Mouse (Mus musculus): ENCODE measurements at regions not wholly inside any gene's neighbourhood (a gene's known extent, or its start where the extent isn't known, plus 50 kb on each side); places are given as distances from the start of the nearest gene placed in this dataset.

GRCm38 (mm10) chr4:5206394-5207099 is 413.4 kb upstream of the Impad1 start:
- no peak for DNase-seq

- DNase-seq = no peak
Observed at GRCm38 (mm10) chr4:5205328-5206208, 412.4 kb upstream of the Impad1 start.

- DNase-seq = no peak
Observed at GRCm38 (mm10) chr4:5194272-5194671, 401.1 kb upstream of the Impad1 start.

- no peak for DNase-seq
Observed at GRCm38 (mm10) chr4:5181591-5181990, 388.4 kb upstream of the Impad1 start.

- no peak for DNase-seq
Observed at GRCm38 (mm10) chr4:5178991-5179693, 386.0 kb upstream of the Impad1 start.

GRCm38 (mm10) chr4:5165263-5165662 is 372.1 kb upstream of the Impad1 start:
- DNase-seq = no peak

- DNase-seq = no peak
Observed at GRCm38 (mm10) chr4:5160931-5161330, 367.8 kb upstream of the Impad1 start.

GRCm38 (mm10) chr4:5130726-5131125 is 337.6 kb upstream of the Impad1 start:
- DNase-seq = no peak

- no peak for DNase-seq
Observed at GRCm38 (mm10) chr4:5126059-5126458, 332.9 kb upstream of the Impad1 start.

- DNase-seq = no peak
Observed at GRCm38 (mm10) chr4:5098411-5098810, 305.3 kb upstream of the Impad1 start.

GRCm38 (mm10) chr4:5078723-5079122 is 285.6 kb upstream of the Impad1 start:
- no peak for DNase-seq

GRCm38 (mm10) chr4:5074754-5075153 is 281.6 kb upstream of the Impad1 start:
- DNase-seq = no peak

GRCm38 (mm10) chr4:5071243-5071642 is 278.1 kb upstream of the Impad1 start:
- no peak for DNase-seq

GRCm38 (mm10) chr4:5059290-5059955 is 266.3 kb upstream of the Impad1 start:
- no peak for DNase-seq

GRCm38 (mm10) chr4:5029929-5030328 is 236.8 kb upstream of the Impad1 start:
- no peak for DNase-seq

GRCm38 (mm10) chr4:4987491-4987890 is 194.3 kb upstream of the Impad1 start:
- DNase-seq = no peak

- DNase-seq = no peak
Observed at GRCm38 (mm10) chr4:4983474-4984194, 190.5 kb upstream of the Impad1 start.

GRCm38 (mm10) chr4:4971800-4972319 is 178.7 kb upstream of the Impad1 start:
- DNase-seq = no peak

- DNase-seq = no peak
Observed at GRCm38 (mm10) chr4:4948956-4949355, 155.8 kb upstream of the Impad1 start.

GRCm38 (mm10) chr4:4944498-4944897 is 151.3 kb upstream of the Impad1 start:
- DNase-seq = no peak

- no peak for DNase-seq
Observed at GRCm38 (mm10) chr4:4925741-4926140, 132.6 kb upstream of the Impad1 start.

- no peak for DNase-seq
Observed at GRCm38 (mm10) chr4:4920256-4920655, 127.1 kb upstream of the Impad1 start.
